Mouse (Mus musculus) thymus, adult 2 months (tissue): Measurements from ENCODE around the gene Tmem258.

Source experiments
- CTCF ChIP-seq: fragments of 200-500 bp; IDR thresholded peaks from 2 replicates; pipeline ENCODE4 v1.5.1; 2012; ENCODE audit warnings: mild to moderate bottlenecking, control low read depth, low read length, moderate library complexity, borderline replicate concordance; ENCODE audit not compliant: control insufficient read depth, poor library complexity, insufficient read depth; ENCODE audit errors: extremely low read depth
- POLR2A ChIP-seq: fragments of 200-500 bp; IDR thresholded peaks from 2 replicates; pipeline ENCODE4 v1.6.1; 2012; ENCODE audit warnings: mild to moderate bottlenecking, low read length, control low read depth, moderate library complexity; ENCODE audit not compliant: control insufficient read depth, poor library complexity, insufficient read depth; ENCODE audit errors: extremely low read depth

GRCm38 (mm10) chr19:10182142-10182541 lies 21.7 kb upstream of the Tmem258 start:
- TF ChIP-seq CTCF (no peak), POLR2A (no peak)
